Mouse (Mus musculus) megakaryocyte-erythroid progenitor cell, adult 5-6 weeks (primary cell): ENCODE measurements at regions not wholly inside any gene's neighbourhood (a gene's known extent, or its start where the extent isn't known, plus 50 kb on each side); places are given as distances from the start of the nearest gene placed in this dataset.

Experiments used
- ATAC-seq: replicated peaks from 2 replicates; pipeline ENCODE4 v1.8.0; 2016; ENCODE audit warnings: mild to moderate bottlenecking, inconsistent platforms; ENCODE audit not compliant: severe bottlenecking, poor library complexity, low FRiP score, low TSS enrichment

GRCm38 (mm10) chr3:65478215-65478614 is 50.0 kb upstream of the Tiparp start:
- ATAC-seq = no peak

DNA sequence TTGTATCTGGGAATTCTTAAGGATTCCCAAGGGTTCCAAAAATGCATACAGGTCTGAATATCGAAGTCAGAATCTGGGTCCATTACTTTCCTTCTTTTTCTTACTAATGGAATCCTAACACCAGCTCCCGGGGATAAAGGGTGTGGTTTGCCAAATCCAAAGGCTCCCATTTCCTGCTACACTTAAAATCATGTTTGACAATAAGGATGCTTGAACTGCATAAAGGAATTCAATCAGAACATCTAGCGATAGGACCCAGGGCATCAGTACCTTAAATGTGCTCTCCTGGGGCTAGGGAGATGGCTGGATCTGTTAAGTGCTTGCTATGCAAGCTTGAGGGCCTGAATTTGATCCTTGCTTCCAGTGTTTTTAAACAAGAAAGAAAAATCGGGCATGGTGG is 51.1 kb upstream of the Tiparp start:
- ATAC-seq = no peak

DNA sequence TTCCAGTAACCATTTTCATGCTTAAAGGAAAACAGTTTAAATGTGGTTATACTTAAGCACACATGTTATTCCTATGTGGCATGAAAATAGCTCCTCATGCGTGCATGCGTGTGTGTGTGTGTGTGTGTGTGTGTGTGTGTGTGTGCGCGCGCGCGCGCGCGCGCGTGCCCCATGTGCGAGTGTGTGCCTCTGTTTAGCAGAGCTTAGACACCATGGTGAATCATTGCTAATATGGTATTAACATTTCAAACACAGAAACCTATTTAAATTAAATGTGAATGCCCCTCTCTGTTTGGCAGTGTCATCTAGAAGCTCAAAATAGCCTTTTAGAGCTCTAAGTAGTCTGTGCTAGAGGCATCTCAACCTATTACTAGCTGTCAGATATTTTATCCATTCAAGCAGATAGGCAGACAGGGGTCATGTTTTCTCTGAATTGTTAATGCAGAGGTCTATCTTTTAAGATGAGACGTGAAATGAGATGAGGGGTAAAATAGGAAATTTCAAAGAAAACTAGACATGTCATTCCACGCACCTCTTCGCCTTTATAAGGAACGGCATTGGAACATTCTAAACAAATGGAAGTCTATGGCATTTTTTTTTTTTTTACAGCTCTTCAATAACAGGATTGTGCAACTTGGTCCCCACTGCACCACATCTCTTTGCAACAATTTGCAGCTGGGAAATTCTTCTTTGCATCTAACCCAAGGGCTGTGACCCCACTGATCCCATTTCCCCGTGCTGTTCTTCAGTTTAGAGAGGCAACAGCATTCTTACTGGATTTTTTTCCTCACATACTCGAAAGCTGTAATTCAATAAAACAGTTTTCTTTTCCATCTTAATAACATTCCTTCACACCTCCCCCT is 51.9 kb upstream of the Tiparp start:
- ATAC-seq = no peak

DNA sequence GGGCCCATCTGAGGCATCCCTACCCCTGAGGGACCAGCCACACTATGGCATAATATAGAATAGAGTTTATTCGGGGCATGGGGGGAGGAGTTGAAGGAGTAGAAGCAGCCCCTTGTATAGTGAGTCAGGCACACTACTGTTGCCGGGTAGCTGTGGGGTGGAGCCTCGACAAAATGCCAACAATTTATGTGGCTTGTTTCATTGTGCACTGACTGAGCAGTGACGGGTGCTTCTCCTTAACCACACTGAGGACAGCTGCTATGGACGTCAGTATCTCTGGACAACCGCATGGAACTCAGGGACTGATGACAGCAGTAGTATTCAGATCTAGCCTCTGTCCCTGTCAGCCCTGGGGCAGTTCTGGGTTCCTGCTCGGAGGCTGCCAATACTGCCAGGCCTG is 53.6 kb upstream of the Tiparp start:
- no peak for ATAC-seq

DNA sequence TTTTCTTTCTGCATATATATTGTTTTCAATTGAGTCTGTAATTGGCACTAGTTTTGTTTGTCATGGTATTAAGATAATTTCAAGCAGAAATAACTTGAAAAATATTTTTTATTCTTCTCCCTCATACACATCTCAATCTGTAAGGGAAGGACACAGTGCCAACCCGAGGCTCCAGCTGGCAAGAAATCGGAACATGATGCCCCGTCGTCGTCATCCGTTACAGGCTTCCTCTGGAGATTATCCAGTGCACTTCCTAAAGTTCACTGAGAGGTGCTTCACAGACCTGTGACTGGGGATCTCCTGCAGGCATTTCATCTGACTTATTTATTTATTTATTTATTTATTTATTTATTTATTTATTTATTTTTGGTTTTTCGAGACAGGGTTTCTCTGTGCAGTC is 56.4 kb upstream of the Tiparp start:
- no peak for ATAC-seq

DNA sequence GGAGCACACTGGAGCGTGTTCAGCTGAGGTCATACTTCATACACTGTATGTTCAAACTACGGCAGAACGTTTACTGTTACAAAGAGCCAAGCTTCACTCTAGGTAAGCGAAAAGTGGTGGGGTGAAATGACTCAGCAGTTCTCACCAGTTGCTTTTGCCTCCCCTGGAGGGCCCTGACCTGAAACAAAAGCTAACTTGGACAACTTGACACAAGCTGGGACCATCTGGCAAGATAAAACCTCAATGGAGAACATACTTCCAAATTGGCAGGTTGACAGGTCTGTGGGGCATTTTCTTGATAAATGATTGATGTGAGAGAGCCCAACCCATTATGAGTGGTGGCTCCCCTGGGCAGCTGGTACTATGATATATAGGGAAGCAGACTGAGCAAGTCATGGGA is 59.0 kb upstream of the Tiparp start:
- peak; percentile 90 for ATAC-seq

GRCm38 (mm10) chr3:65464769-65465168 is 63.4 kb upstream of the Tiparp start:
- ATAC-seq = no peak

GRCm38 (mm10) chr3:65460936-65461335 is 67.3 kb upstream of the Tiparp start:
- ATAC-seq = no peak

DNA sequence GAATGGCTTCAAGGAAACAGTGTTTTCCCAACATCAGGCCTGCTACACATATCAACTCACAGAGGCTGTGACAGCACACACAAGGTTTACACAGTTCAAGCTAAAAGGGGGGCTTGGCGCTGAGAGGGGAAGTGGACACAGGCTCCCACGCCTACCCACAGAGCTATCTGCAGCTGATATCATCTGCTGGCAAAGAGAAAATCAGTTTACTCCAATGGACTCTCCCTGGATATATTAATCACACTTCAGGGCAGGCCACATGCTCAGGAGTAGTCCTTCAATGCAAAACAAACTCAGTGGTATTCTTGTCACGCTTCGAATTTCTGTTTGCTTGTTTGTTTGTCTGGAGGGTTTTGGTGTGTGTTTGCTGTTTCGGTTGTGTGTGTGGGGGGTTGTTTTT is 67.3 kb upstream of the Ssr3 start:
- no peak for ATAC-seq

GRCm38 (mm10) chr3:65457931-65458330 is 65.5 kb upstream of the Ssr3 start:
- no peak for ATAC-seq

GRCm38 (mm10) chr3:65455597-65456284 is 63.3 kb upstream of the Ssr3 start:
- no peak for ATAC-seq

GRCm38 (mm10) chr3:65454301-65454700 is 61.9 kb upstream of the Ssr3 start:
- no peak for ATAC-seq

GRCm38 (mm10) chr3:65449176-65449575 is 56.8 kb upstream of the Ssr3 start:
- no peak for ATAC-seq

GRCm38 (mm10) chr3:65443701-65444100 is 51.3 kb upstream of the Ssr3 start:
- ATAC-seq = no peak

DNA sequence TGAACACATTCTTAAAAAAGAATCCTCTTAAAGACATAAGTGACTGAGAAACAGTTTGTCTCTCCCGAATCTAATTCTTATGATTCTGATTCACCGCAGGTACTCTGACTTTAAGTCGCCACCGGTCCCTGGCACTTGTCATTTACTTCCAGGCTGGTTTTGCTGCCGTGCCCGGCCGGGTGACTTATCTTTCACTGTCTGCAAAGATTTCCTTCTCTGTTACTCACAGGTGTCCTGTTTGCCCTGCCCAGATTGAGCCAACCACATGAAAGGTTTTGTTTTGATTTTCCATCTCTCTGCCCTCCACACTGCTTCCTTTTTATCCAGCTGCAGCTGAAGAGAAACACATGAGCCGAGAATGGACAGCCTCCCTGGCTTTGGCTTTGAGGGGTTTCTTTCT is 50.5 kb upstream of the Ssr3 start:
- ATAC-seq = no peak

DNA sequence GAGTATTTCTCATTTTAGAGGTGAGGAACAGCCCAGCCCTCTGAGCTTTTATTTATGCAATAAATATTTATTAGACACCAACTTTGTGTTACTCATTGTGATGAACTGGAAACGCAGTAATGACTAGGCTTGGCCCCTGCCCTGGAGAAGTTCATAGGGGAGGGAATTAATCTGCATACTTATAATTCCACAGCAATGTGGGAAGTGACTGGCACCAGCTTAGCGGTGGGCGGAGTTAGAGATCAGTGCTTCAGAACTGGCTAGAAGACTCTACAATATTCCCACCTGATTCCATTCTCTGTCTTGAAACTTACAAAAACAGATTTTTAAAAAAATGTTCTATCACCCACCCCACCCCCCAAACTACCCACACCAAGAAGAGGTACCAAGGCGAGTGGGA is 49.8 kb upstream of the Ssr3 start:
- no peak for ATAC-seq
